Mouse (Mus musculus): ENCODE measurements around the gene Fam214a. TPM values are rescaled to one million over a fixed set of nuclear protein-coding genes. Genes with fewer than 3 reads are reported as not detected.
A peak's percentile ranks its signal among the peaks of the same experiment; 100 is the strongest.
"Not testable (repeated sequence)": the region's sequence is repeated elsewhere in the genome, so short reads cannot be mapped to it uniquely, and the experiment has no call there.

Fam214a gene
- polyA plus RNA-seq, 1 experiment from 2014 or later = 14.3 TPM

GRCm38 (mm10) chr9:74979866-74980265 lies 27.2 kb downstream of the Fam214a start:
- no peak overlapping the region for H3K27ac ChIP-seq (replicated peaks in 1 of 2; ENCODE audit: control insufficient read depth in 1 of 2, insufficient read depth in 1 of 2, low read depth in 2 of 2, low read length in 2 of 2)
- no peaks in the 10 kb centered on the region for H3K27me3 ChIP-seq (ENCODE audit: control insufficient read depth, insufficient read depth, low read length)
- H3K4me3 ChIP-seq (ENCODE audit: control insufficient read depth in 1 of 2, insufficient read depth in 1 of 2, low read depth in 1 of 2, low read length in 2 of 2) = no peak overlapping the region
- H3K4me1 ChIP-seq (ENCODE audit: control insufficient read depth in 2 of 2, insufficient read depth in 2 of 2, low read length in 2 of 2) = peaks cover 17 to 35% of the 10 kb centered on the region in 2 experiments
- no peak for ATAC-seq (ENCODE audit: insufficient number of reproducible peaks, insufficient read depth, low FRiP score, low read depth)
- 91% methylated on average over 1 of the region's 1 CpGs for whole genome bisulfite sequencing
- H3K36me3 ChIP-seq (ENCODE audit: control insufficient read depth, insufficient read depth, low read length) = no peaks in the 10 kb centered on the region
- H3K9ac ChIP-seq (ENCODE audit: low read length) = no peak overlapping the region
- H3K9me3 ChIP-seq (ENCODE audit: control insufficient read depth, low read length) = no peaks in the 10 kb centered on the region
- no peak overlapping the region for H3K4me2 ChIP-seq (ENCODE audit: low read length)

- no peak for ATAC-seq (ENCODE audit: insufficient number of reproducible peaks, insufficient read depth, low FRiP score, low read depth)
- no peaks in the 10 kb centered on the region for H3K27me3 ChIP-seq (ENCODE audit: control insufficient read depth, insufficient read depth, low read length)
- no peak overlapping the region for H3K9ac ChIP-seq (ENCODE audit: low read length)
- no peaks in the 10 kb centered on the region for H3K9me3 ChIP-seq (ENCODE audit: control insufficient read depth, low read length)
- H3K27ac ChIP-seq (replicated peaks in 1 of 2; ENCODE audit: control insufficient read depth in 1 of 2, insufficient read depth in 1 of 2, low read depth in 2 of 2, low read length in 2 of 2) = peak overlapping the region; percentile 1 to 31; a peak in 1 of 4 replicates
- 45% methylated on average over 3 of the region's 3 CpGs for WGBS
- H3K4me1 ChIP-seq (ENCODE audit: control insufficient read depth in 2 of 2, insufficient read depth in 2 of 2, low read length in 2 of 2) = peaks cover 12 to 34% of the 10 kb centered on the region in 2 experiments
- H3K4me3 ChIP-seq (ENCODE audit: control insufficient read depth in 1 of 2, insufficient read depth in 1 of 2, low read depth in 1 of 2, low read length in 2 of 2) = no peak overlapping the region
- H3K4me2 ChIP-seq (ENCODE audit: low read length) = 0 out of 2 replicates have a peak overlapping the region, but pooled peaks have one; percentile 11
- no peaks in the 10 kb centered on the region for H3K36me3 ChIP-seq (ENCODE audit: control insufficient read depth, insufficient read depth, low read length)
Observed at GRCm38 (mm10) chr9:74981663-74982111, 29.0 kb downstream of the Fam214a start.

- Histone ChIP-seq H3K4me1 (ENCODE audit: control insufficient read depth in 2 of 2, insufficient read depth in 2 of 2, low read length in 2 of 2) (peaks cover 12 to 33% of the 10 kb centered on the region in 2 experiments), H3K9ac (ENCODE audit: low read length) (peak overlapping the region; percentile 46; the same call in 1 of the 2 replicates), H3K27me3 (ENCODE audit: control insufficient read depth, insufficient read depth, low read length) (no peaks in the 10 kb centered on the region), H3K36me3 (ENCODE audit: control insufficient read depth, insufficient read depth, low read length) (no peaks in the 10 kb centered on the region), H3K4me3 (ENCODE audit: control insufficient read depth in 1 of 2, insufficient read depth in 1 of 2, low read depth in 1 of 2, low read length in 2 of 2) (no peak overlapping the region), H3K27ac (replicated peaks in 1 of 2; ENCODE audit: control insufficient read depth in 1 of 2, insufficient read depth in 1 of 2, low read depth in 2 of 2, low read length in 2 of 2) (peak overlapping the region in 1 of 2 experiments; percentile 1; a peak in 1 of 4 replicates), H3K9me3 (ENCODE audit: control insufficient read depth, low read length) (no peaks in the 10 kb centered on the region), H3K4me2 (ENCODE audit: low read length) (0 out of 2 replicates have a peak overlapping the region, but pooled peaks have one; percentile 11)
- no peak for ATAC-seq (ENCODE audit: insufficient number of reproducible peaks, insufficient read depth, low FRiP score, low read depth)
- WGBS = 60% methylated on average over 8 of the region's 8 CpGs
Observed at GRCm38 (mm10) chr9:74982193-74982592, 29.5 kb downstream of the Fam214a start.

GRCm38 (mm10) chr9:74982722-74983121 lies 30.0 kb downstream of the Fam214a start:
- H3K9ac ChIP-seq (ENCODE audit: low read length); H3K9me3 ChIP-seq (ENCODE audit: control insufficient read depth, low read length); H3K4me2 ChIP-seq (ENCODE audit: low read length); H3K36me3 ChIP-seq (ENCODE audit: control insufficient read depth, insufficient read depth, low read length); H3K27me3 ChIP-seq (ENCODE audit: control insufficient read depth, insufficient read depth, low read length); H3K4me3 ChIP-seq (ENCODE audit: control insufficient read depth in 1 of 2, insufficient read depth in 1 of 2, low read depth in 1 of 2, low read length in 2 of 2); ATAC-seq (ENCODE audit: insufficient number of reproducible peaks, insufficient read depth, low FRiP score, low read depth): not testable (repeated sequence)
- 86% methylated on average over 1 of the region's 1 CpGs for WGBS
- H3K4me1 ChIP-seq (ENCODE audit: control insufficient read depth in 2 of 2, insufficient read depth in 2 of 2, low read length in 2 of 2) = peaks cover 12 to 31% of the 10 kb centered on the region in 2 experiments
- 0 out of 4 replicates have a peak overlapping the region, but pooled peaks of 1 of the 2 experiments have one; percentile 1 for H3K27ac ChIP-seq (replicated peaks in 1 of 2; ENCODE audit: control insufficient read depth in 1 of 2, insufficient read depth in 1 of 2, low read depth in 2 of 2, low read length in 2 of 2)

- Histone ChIP-seq H3K27ac (replicated peaks in 1 of 2; ENCODE audit: control insufficient read depth in 1 of 2, insufficient read depth in 1 of 2, low read depth in 2 of 2, low read length in 2 of 2) (no peak overlapping the region), H3K4me3 (ENCODE audit: control insufficient read depth in 1 of 2, insufficient read depth in 1 of 2, low read depth in 1 of 2, low read length in 2 of 2) (no peak overlapping the region), H3K9ac (ENCODE audit: low read length) (no peak overlapping the region), H3K4me2 (ENCODE audit: low read length) (no peak overlapping the region), H3K9me3 (ENCODE audit: control insufficient read depth, low read length) (no peaks in the 10 kb centered on the region), H3K27me3 (ENCODE audit: control insufficient read depth, insufficient read depth, low read length) (no peaks in the 10 kb centered on the region), H3K36me3 (ENCODE audit: control insufficient read depth, insufficient read depth, low read length) (no peaks in the 10 kb centered on the region), H3K4me1 (ENCODE audit: control insufficient read depth in 2 of 2, insufficient read depth in 2 of 2, low read length in 2 of 2) (peaks cover 6 to 27% of the 10 kb centered on the region in 2 experiments; a peak in 3 of 4 replicates)
- 87% methylated on average over 14 of the region's 14 CpGs for WGBS
- no peak for ATAC-seq (ENCODE audit: insufficient number of reproducible peaks, insufficient read depth, low FRiP score, low read depth)
Observed at GRCm38 (mm10) chr9:74985173-74985715, 32.6 kb downstream of the Fam214a start.

- Histone ChIP-seq H3K9me3 (ENCODE audit: control insufficient read depth, low read length) (no peaks in the 10 kb centered on the region), H3K27me3 (ENCODE audit: control insufficient read depth, insufficient read depth, low read length) (no peaks in the 10 kb centered on the region), H3K4me1 (ENCODE audit: control insufficient read depth in 2 of 2, insufficient read depth in 2 of 2, low read length in 2 of 2) (peaks cover 6 to 27% of the 10 kb centered on the region in 2 experiments; a peak in 3 of 4 replicates), H3K36me3 (ENCODE audit: control insufficient read depth, insufficient read depth, low read length) (no peaks in the 10 kb centered on the region), H3K9ac (ENCODE audit: low read length) (no peak overlapping the region), H3K4me3 (ENCODE audit: control insufficient read depth in 1 of 2, insufficient read depth in 1 of 2, low read depth in 1 of 2, low read length in 2 of 2) (no peak overlapping the region), H3K4me2 (ENCODE audit: low read length) (no peak overlapping the region), H3K27ac (replicated peaks in 1 of 2; ENCODE audit: control insufficient read depth in 1 of 2, insufficient read depth in 1 of 2, low read depth in 2 of 2, low read length in 2 of 2) (no peak overlapping the region)
- WGBS = 52% methylated on average over 2 of the region's 2 CpGs
- ATAC-seq (ENCODE audit: insufficient number of reproducible peaks, insufficient read depth, low FRiP score, low read depth) = no peak
Observed at GRCm38 (mm10) chr9:74985770-74986169, 33.1 kb downstream of the Fam214a start.

- Histone ChIP-seq H3K4me3 (ENCODE audit: control insufficient read depth in 1 of 2, insufficient read depth in 1 of 2, low read depth in 1 of 2, low read length in 2 of 2) (no peak overlapping the region), H3K27me3 (ENCODE audit: control insufficient read depth, insufficient read depth, low read length) (no peaks in the 10 kb centered on the region)
- no peak for ATAC-seq (ENCODE audit: insufficient number of reproducible peaks, insufficient read depth, low FRiP score, low read depth)
Observed at GRCm38 (mm10) chr9:74988893-74989460, 36.3 kb downstream of the Fam214a start.

More at GRCm38 (mm10) chr9:74988893-74989460, 36.3 kb downstream of the Fam214a start:
- H3K9ac ChIP-seq (ENCODE audit: low read length) = no peak overlapping the region
- H3K9me3 ChIP-seq (ENCODE audit: control insufficient read depth, low read length) = no peaks in the 10 kb centered on the region
- WGBS = 83% methylated on average over 7 of the region's 7 CpGs
- no peak overlapping the region for H3K4me2 ChIP-seq (ENCODE audit: low read length)
- no peak overlapping the region for H3K27ac ChIP-seq (replicated peaks in 1 of 2; ENCODE audit: control insufficient read depth in 1 of 2, insufficient read depth in 1 of 2, low read depth in 2 of 2, low read length in 2 of 2)
- no peaks in the 10 kb centered on the region for H3K36me3 ChIP-seq (ENCODE audit: control insufficient read depth, insufficient read depth, low read length)
- peaks cover 0 to 9% of the 10 kb centered on the region in 2 experiments; a peak in 2 of 4 replicates for H3K4me1 ChIP-seq (ENCODE audit: control insufficient read depth in 2 of 2, insufficient read depth in 2 of 2, low read length in 2 of 2)

Measured in heart, embryonic 14.5 days (tissue).